Mouse (Mus musculus) hindbrain, embryonic 15.5 days (tissue): ENCODE measurements around the gene Arap1. TPM values are rescaled to one million over a fixed set of nuclear protein-coding genes. Genes with fewer than 3 reads are reported as not detected.

Experiments
- ATAC-seq: fragments of 200-750 bp; cut with Nextera tagmentation; 2 replicates; pipeline ENCODE4 v1.8.0; 2017; ENCODE audit warnings: low read depth, moderate number of reproducible peaks, moderate TSS enrichment; ENCODE audit not compliant: low FRiP score
- H3K27ac ChIP-seq: fragments of 300-500 bp; sonication (generic); replicated peaks from 2 replicates; pipeline ENCODE4 v1.5.1; 2015; ENCODE audit warnings: mild to moderate bottlenecking, inconsistent platforms
- H3K27me3 ChIP-seq: fragments of 300-500 bp; sonication (generic); 2 replicates; pipeline ENCODE4 v1.6.1; 2015; ENCODE audit warnings: control low read depth, inconsistent platforms
- H3K36me3 ChIP-seq: fragments of 300-500 bp; sonication (generic); 2 replicates; pipeline ENCODE4 v1.6.1; 2015; ENCODE audit warnings: control low read depth, inconsistent platforms
- H3K4me1 ChIP-seq: fragments of 300-500 bp; sonication (generic); replicated peaks from 2 replicates; pipeline ENCODE4 v1.6.1; 2015; ENCODE audit warnings: control low read depth, inconsistent platforms
- H3K4me2 ChIP-seq: fragments of 300-500 bp; sonication (generic); 2 replicates; pipeline ENCODE4 v1.6.1; 2015; ENCODE audit warnings: moderate library complexity, mild to moderate bottlenecking, inconsistent platforms
- H3K4me3 ChIP-seq: fragments of 300-500 bp; sonication (generic); 2 replicates; pipeline ENCODE4 v1.5.1; 2015; ENCODE audit warnings: mild to moderate bottlenecking, inconsistent platforms
- H3K9ac ChIP-seq: fragments of 300-500 bp; sonication (generic); 2 replicates; pipeline ENCODE4 v1.6.1; 2015; ENCODE audit warnings: inconsistent platforms
- H3K9me3 ChIP-seq: fragments of 300-500 bp; sonication (generic); 2 replicates; pipeline ENCODE4 v1.6.1; 2016; ENCODE audit warnings: control low read depth, inconsistent platforms
- WGBS: fragments of 180-500 bp; shearing (Covaris S2); methylation state at CpG from one replicate; pipeline ENCODE4 v1.1.7; 2015; 5-methylcytosine and 5-hydroxymethylcytosine counted together
- polyA plus RNA-seq: library from polyadenylated mRNA; unstranded; fragments of >200 nt; fragmentation: Nextera tagmentation; extraction: Ambion mirVana; gene quantifications from 2 replicates; pipeline ENCODE4 v1.2.1, GENCODE M21; 2015

Arap1 gene
- polyA plus RNA-seq, 1 experiment from 2014 or later = 10.6 TPM

DNA sequence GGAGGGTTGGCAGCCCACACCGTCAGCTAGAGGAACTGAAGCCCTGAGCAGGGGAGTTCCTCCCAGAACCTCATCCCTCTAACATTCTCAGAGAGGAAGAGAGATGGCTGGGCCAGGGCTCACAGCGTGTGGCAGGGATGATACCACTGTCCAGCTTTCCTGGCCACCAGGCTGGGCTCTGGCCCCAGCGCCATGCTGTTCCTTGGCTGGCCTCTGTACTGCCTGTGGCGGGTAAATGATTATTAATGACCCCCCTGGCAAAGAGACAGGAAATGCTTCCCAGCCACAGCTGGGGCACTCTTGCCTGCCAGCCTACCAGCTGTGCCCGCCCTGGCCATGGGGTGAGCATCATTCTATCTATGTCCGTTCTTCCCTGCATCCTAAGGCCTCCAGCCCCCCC is 107.3 kb downstream of the Arap1 start:
- peak; percentile 7; the same call in 1 of the 2 replicates for ATAC-seq
- 50% methylated on average over 6 of the region's 6 CpGs for WGBS
- Histone ChIP-seq H3K27ac (no peak overlapping the region), H3K36me3 (no peaks in the 10 kb centered on the region), H3K9ac (no peak overlapping the region), H3K4me3 (no peak overlapping the region), H3K27me3 (peaks cover 9% of the 10 kb centered on the region; the same call in 1 of the 2 replicates), H3K4me1 (peaks cover 57% of the 10 kb centered on the region), H3K9me3 (no peaks in the 10 kb centered on the region), H3K4me2 (no peak overlapping the region)

DNA sequence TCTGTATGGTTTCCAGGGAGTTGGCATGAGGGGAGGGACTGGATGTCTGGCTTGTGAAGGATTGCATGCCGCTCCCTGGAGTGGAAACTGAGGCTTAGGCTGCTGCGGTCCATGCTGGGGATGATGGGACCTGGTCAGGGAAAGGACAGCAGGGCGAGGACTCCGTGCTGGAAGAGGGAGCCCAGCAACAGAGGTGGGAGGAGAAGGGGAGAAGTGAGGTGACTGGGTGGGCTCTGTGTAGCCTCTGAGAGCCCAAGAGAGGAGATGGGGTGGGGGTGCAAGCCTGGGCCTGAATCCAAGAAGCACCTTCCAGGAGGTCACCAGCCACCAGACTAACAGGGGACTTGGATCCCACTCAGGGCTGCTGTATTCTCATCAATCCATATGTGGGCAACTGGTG is 108.5 kb downstream of the Arap1 start:
- no peak overlapping the region for H3K4me3 ChIP-seq
- H3K9ac ChIP-seq = no peak overlapping the region
- peaks cover 9% of the 10 kb centered on the region; the same call in 1 of the 2 replicates for H3K27me3 ChIP-seq
- H3K27ac ChIP-seq = no peak overlapping the region
- H3K9me3 ChIP-seq = no peaks in the 10 kb centered on the region
- 67% methylated on average over 4 of the region's 4 CpGs for WGBS
- H3K4me2 ChIP-seq = no peak overlapping the region
- H3K4me1 ChIP-seq = peaks cover 61% of the 10 kb centered on the region
- no peak for ATAC-seq
- no peaks in the 10 kb centered on the region for H3K36me3 ChIP-seq

DNA sequence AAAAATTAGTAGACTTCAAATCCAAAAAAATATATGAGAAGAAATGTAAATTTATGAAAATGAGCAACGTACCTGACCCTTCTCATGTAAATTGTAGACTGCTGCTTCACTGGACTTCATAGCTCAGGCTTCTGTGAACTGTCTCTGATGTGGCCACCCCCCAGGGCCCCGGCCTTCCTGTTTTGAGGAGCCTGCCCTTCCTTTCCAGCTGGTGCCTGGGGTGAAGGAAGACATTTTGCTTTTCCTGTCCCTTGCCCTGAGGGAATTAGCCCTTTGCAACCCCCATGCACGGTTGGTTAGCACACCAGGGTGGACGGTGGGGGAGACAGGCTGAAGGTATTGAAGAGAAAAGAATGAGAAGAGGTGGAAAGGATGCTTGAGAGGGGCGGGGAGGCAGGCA is 108.9 kb downstream of the Arap1 start:
- no peak overlapping the region for H3K4me2 ChIP-seq
- no peak overlapping the region for H3K9ac ChIP-seq
- H3K27me3 ChIP-seq = peaks cover 9% of the 10 kb centered on the region; the same call in 1 of the 2 replicates
- H3K9me3 ChIP-seq = no peaks in the 10 kb centered on the region
- WGBS = 31% methylated on average over 5 of the region's 5 CpGs
- peaks cover 61% of the 10 kb centered on the region for H3K4me1 ChIP-seq
- no peaks in the 10 kb centered on the region for H3K36me3 ChIP-seq
- H3K4me3 ChIP-seq = no peak overlapping the region
- no peak overlapping the region for H3K27ac ChIP-seq
- no peak for ATAC-seq

DNA sequence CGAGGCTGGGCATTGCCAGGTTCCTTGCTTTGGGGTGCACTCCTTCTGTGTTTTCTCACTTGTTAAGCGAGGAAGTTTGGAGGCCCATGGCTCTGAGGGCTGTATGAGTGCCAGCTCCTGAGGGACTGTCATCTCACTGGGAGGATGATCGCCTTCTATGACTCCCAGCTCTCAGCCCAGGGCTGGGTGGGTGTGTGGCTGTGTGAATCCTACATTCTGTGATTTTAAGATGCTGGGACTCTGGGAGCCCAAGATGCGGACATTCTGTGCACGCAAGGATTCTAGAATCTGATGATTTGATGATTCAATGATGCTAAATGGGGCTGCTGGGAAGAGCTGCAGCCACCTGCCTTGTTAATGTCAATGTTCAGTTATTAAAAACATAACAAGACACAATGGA is 109.4 kb downstream of the Arap1 start:
- no peak overlapping the region for H3K4me2 ChIP-seq
- H3K4me3 ChIP-seq = no peak overlapping the region
- no peaks in the 10 kb centered on the region for H3K9me3 ChIP-seq
- no peak for ATAC-seq
- H3K9ac ChIP-seq = no peak overlapping the region
- peaks cover 65% of the 10 kb centered on the region for H3K4me1 ChIP-seq
- 80% methylated on average over 5 of the region's 5 CpGs for WGBS
- no peaks in the 10 kb centered on the region for H3K36me3 ChIP-seq
- no peak overlapping the region for H3K27ac ChIP-seq
- peaks cover 8% of the 10 kb centered on the region; the same call in 1 of the 2 replicates for H3K27me3 ChIP-seq

DNA sequence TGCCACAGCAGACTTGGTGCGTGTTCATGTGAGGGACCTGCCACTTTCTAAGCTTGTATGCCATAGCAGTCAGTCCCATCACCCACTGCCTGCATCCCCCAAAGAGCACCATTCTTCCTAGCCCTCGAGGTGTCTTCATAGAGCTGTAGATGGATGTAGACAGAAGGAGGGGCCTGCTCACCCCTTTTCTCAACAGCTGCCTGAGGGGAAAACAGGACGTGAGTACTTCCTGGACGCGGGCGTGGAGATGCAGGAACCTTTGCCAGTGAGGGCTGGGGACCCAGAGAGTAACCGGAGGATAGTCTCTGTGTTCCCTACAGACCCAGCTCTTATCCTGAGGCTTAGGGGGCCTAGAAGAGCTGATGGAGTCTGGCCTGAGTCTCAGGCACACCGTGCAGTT is 109.9 kb downstream of the Arap1 start:
- no peaks in the 10 kb centered on the region for H3K9me3 ChIP-seq
- no peak overlapping the region for H3K9ac ChIP-seq
- 62% methylated on average over 8 of the region's 8 CpGs for WGBS
- no peak overlapping the region for H3K4me3 ChIP-seq
- H3K27ac ChIP-seq = no peak overlapping the region
- H3K4me2 ChIP-seq = no peak overlapping the region
- peaks cover 67% of the 10 kb centered on the region for H3K4me1 ChIP-seq
- peaks cover 3% of the 10 kb centered on the region; the same call in 1 of the 2 replicates for H3K27me3 ChIP-seq
- ATAC-seq = no peak
- H3K36me3 ChIP-seq = no peaks in the 10 kb centered on the region

DNA sequence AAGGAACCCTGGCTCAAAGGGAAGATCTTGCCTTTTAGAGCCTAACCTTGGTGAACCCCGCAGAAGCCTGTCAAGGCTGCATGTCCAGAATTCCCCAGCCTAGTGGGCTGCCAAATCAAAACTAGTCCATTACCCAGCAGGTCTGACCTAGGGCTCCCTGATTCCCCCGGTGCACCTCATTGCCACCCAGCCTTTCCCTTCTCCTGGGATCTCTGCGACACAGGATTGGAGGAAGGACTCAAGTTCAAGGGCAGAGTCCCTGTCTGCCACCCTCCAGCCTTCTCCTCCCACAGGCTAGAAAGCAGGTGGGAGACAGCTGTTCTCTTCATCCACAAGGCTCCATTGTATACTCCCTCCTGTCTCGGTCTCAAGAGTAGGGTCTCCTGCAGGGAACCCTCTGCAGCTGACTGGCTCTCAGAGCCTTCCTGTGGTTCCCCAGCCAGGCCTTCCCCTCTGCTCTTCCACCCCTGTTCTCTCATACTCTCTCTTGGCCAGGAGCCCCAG is 110.5 kb downstream of the Arap1 start:
- Histone ChIP-seq H3K9ac (no peak overlapping the region), H3K4me3 (no peak overlapping the region), H3K27me3 (no peaks in the 10 kb centered on the region), H3K4me2 (no peak overlapping the region), H3K4me1 (peaks cover 71% of the 10 kb centered on the region), H3K27ac (no peak overlapping the region), H3K9me3 (no peaks in the 10 kb centered on the region), H3K36me3 (no peaks in the 10 kb centered on the region)
- WGBS = 64% methylated on average over 4 of the region's 4 CpGs
- ATAC-seq = no peak

DNA sequence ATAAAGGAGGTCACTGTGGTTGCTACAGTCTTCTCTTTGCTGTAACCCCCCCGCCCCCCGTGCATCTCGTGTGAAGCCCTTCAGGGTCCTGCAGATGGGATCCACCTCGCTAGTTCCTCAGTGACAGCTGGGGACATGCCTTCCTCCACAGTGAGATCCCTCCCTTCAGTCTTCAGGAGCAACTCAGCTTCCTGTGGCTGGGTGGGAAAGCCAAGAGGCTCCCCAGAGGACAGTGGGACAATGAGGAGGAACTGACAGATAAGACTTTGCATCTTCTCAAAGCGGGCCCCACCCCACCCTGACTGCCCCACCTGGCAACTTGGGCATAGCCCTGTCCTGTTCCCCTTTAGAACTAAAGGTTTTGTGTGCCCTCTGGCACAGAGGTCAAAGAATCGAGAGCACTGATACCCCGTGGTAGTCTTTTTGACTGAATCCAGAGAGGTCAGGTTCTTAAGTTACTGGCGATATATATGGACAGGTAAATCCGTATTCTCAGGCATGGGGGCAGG is 111.5 kb downstream of the Arap1 start:
- Histone ChIP-seq H3K27ac (no peak overlapping the region), H3K4me2 (no peak overlapping the region), H3K9me3 (no peaks in the 10 kb centered on the region), H3K9ac (no peak overlapping the region), H3K4me3 (no peak overlapping the region), H3K36me3 (no peaks in the 10 kb centered on the region), H3K4me1 (peaks cover 76% of the 10 kb centered on the region), H3K27me3 (no peaks in the 10 kb centered on the region)
- ATAC-seq = no peak
- WGBS = 77% methylated on average over 9 of the region's 9 CpGs

DNA sequence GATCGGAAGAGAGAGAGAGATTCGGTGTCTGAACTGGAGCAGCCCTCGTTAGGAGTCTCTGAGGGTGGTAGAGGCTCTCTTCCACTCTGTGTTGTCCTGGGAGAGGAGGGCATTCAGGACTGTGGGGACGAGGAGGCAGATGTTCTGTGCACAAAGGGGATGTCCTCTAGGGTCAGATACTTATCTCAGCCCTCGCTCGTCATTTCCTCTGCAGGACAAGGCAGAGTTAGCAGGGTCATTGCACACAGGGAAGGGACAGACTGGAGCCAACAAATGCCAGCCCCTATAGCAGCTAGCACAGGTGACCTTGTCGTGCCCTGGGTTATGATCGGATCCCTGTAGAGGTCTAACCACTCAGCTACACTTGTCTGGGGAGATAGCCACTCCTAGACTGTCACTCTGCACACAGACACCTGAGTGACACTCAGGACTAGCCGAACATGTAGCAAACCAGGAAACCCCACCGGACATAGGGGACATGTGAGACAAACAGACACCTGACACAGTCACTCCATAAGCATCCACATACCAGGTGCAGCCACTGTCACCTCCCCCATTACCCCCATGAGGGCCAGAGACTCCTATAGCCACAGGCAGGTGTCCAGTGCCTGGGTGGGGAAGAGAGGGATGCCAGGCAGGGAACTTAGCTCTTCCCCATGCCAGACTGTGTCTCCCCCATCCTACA is 112.2 kb downstream of the Arap1 start:
- Histone ChIP-seq H3K9me3 (no peaks in the 10 kb centered on the region), H3K36me3 (no peaks in the 10 kb centered on the region), H3K4me2 (no peak overlapping the region), H3K27me3 (no peaks in the 10 kb centered on the region), H3K27ac (no peak overlapping the region), H3K4me1 (peaks cover 80% of the 10 kb centered on the region), H3K9ac (no peak overlapping the region), H3K4me3 (no peak overlapping the region)
- WGBS = 55% methylated on average over 10 of the region's 10 CpGs
- peak; percentile 0; the same call in 1 of the 2 replicates for ATAC-seq

DNA sequence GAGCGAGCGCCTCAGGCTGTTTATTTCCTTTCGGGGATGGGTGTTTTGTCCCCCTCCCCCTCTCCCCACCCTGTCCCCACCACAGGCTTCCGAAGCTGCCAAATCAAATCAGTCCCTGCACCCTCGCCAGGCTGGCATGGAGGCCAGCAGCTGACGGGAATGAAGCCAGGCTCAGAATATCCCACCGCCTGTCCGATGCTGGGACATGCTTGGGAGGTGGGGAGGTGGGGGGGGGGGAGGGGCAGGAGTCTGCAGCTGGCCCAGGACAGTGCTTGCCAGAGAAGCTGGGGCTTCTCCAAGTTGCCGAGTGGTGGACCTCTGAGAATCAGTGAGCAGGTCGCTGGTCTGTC is 112.7 kb downstream of the Arap1 start:
- Histone ChIP-seq H3K9me3 (no peaks in the 10 kb centered on the region), H3K4me2 (no peak overlapping the region), H3K27ac (no peak overlapping the region), H3K4me3 (no peak overlapping the region), H3K4me1 (peaks cover 80% of the 10 kb centered on the region), H3K27me3 (no peaks in the 10 kb centered on the region), H3K9ac (no peak overlapping the region), H3K36me3 (no peaks in the 10 kb centered on the region)
- peak; percentile 33 for ATAC-seq
- WGBS = 38% methylated on average over 10 of the region's 10 CpGs

DNA sequence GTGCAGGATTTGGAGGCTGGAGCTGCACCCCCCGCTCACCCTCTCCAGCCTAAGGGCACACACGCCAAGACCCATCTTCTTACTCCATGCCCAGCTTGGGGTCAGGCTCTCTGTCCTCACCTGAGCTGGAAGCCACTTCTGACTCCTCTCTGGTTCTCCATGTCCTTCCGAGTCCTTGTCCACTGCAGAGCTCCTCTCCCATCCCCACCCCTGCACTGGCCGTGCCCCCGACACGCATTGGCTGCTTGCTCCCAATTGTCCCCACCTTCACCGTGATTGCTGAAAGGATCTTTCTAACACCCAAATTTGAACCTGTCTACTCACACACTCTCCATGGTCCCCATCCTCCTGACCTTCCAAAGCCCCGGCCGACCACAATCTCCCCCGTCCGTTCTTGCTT is 113.7 kb downstream of the Arap1 start:
- no peaks in the 10 kb centered on the region for H3K9me3 ChIP-seq
- ATAC-seq = no peak

More for the DNA sequence above, 113.7 kb downstream of the Arap1 start:
- Histone ChIP-seq H3K4me2 (no peak overlapping the region), H3K4me3 (no peak overlapping the region), H3K36me3 (no peaks in the 10 kb centered on the region), H3K4me1 (peaks cover 78% of the 10 kb centered on the region), H3K27ac (no peak overlapping the region), H3K27me3 (no peaks in the 10 kb centered on the region), H3K9ac (no peak overlapping the region)
- 89% methylated on average over 11 of the region's 11 CpGs for WGBS
